Mouse (Mus musculus): ENCODE results near the gene Ndufaf8. TPM values are rescaled to one million over a fixed set of nuclear protein-coding genes. Genes with fewer than 3 reads are reported as not detected.
A peak's percentile ranks its signal among the peaks of the same experiment; 100 is the strongest.

Ndufaf8 gene
- total RNA-seq (2012; rRNA removed) (88.0 and 103 TPM in 2 replicates), total RNA-seq (2014; rRNA removed) (38.6 and 46.3 TPM in 2 replicates), polyA plus RNA-seq (2012; ENCODE audit: insufficient read length, low read depth) (50.2 and 59.5 TPM in 2 replicates)

DNA sequence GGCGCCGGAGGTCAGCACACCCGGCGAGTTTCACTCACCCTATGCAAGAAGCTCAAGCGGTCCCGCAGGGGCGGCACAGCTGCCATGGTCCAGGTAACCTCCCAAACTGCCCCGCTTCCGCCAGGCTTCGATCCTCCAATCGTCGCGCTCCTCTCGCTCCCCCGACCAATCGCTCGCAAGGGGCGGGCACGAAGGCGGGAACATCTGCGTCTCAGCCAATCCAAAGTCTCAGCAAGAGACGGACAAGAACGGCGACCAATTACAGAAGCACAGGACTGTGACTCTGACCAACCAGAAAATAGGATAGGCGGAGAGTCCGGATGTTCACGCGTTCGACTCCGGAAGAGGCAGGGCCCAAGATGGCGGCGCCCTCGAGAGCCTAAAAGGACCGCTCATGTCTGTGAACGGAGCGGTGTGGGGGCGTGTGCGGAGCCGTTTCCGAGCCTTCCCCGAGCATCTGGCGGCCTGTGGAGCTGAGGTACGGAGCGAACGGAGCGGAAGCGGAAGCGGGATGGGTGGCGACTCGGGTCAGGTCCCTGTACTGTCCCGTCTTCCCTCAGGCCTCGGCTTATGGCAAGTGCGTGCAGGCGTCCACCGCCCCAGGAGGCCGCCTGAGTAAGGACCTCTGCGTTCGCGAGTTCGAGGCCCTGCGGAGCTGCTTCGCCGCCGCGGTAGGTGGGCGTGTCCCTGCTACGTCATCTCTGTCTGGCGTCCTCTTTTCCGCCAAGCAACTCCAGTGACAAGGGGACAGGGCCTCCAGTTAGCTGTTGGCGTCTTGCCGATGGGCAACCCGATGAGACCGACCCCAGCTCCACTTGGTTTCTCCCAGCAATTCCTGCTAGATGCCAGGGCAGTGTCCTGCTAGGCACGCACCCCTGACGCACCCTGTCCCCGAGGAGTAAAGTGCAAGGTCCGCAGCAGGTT is at the start of gene Ndufaf8, which contains the start of gene Tepsin:
TSS of gene Ndufaf8 (plus strand) at position 341 of the 924 bp plus-strand sequence.
TSS of gene Tepsin (minus strand) at position 144 of the 924 bp plus-strand sequence.
- dilution Hi-C loops (cut with MboI; ENCODE audit: extremely low pct_ligation_motif_present, extremely low pct_unique_long_range_greater_than_20kb, low sequenced_read_pairs) (no loop called here), in situ Hi-C loops (cut with MboI; ENCODE audit: low pct_ligation_motif_present, low pct_unique_long_range_greater_than_20kb, low sequenced_read_pairs) (loop anchor here (5.0 to 10.0 kb wide), 2 partner anchors 72 to 184 kb away; partner anchors contain the start of gene Chmp6)
- no peaks in the 10 kb centered on the region; the same call in 1 of the 2 replicates for H3K79me2 ChIP-seq (replicated peaks; ENCODE audit: control insufficient read depth, extremely low read depth, insufficient read depth, poor library complexity, severe bottlenecking)
- H3K9ac ChIP-seq (ENCODE audit: insufficient read depth, low read depth), result peak within 1 kb of the TSS; percentile 95
- H3K4me2 ChIP-seq (ENCODE audit: insufficient read depth, low read depth, poor library complexity, severe bottlenecking), result peak within 1 kb of the TSS; percentile 83
- peak within 1 kb of the TSS; percentile 75 to 100 (median 83) for H3K4me3 ChIP-seq (replicated peaks in 1 of 3; ENCODE audit: low read depth in 2 of 3, low read length in 2 of 3, poor library complexity in 1 of 3)
- peaks cover 8 to 36% of the 10 kb centered on the region in 2 experiments for H3K4me1 ChIP-seq (ENCODE audit: control insufficient read depth in 1 of 2, insufficient read depth in 2 of 2)
- peak within 1 kb of the TSS; percentile 93 for H3K27ac ChIP-seq (ENCODE audit: insufficient read depth, low read depth)
- no peaks in the 10 kb centered on the region for H3K27me3 ChIP-seq (replicated peaks)
- H3K9me3 ChIP-seq (replicated peaks; ENCODE audit: low read length), result no peaks in the 10 kb centered on the region
- DNase-seq (ENCODE audit: extremely low read depth), result peak; percentile 99
- peaks cover 37 to 57% of the 10 kb centered on the region in 2 experiments for H3K36me3 ChIP-seq (replicated peaks in 1 of 2; ENCODE audit: control insufficient read depth in 1 of 2, insufficient read depth in 1 of 2, low read length in 1 of 2)
- no peak for TF ChIP-seq ZC3H11A (IDR thresholded peaks at IDR 0.05; ENCODE audit: low read depth, low read length)
- peak; percentile 20; the same call in 1 of the 2 replicates for TF ChIP-seq GABPA (IDR thresholded peaks at IDR 0.05; ENCODE audit: insufficient replicate concordance, low read depth, low read length)
- peak; percentile 83; the same call in 1 of the 2 replicates for TF ChIP-seq MYC (IDR thresholded peaks at IDR 0.05; ENCODE audit: low read depth, low read length)
- no peak for TF ChIP-seq CHD1 (IDR thresholded peaks at IDR 0.05; ENCODE audit: low read depth, low read length)
- TF ChIP-seq ELF1 (IDR thresholded peaks at IDR 0.05; ENCODE audit: low read depth, low read length), result peak; percentile 98
- TF ChIP-seq BHLHE40 (IDR thresholded peaks at IDR 0.05; ENCODE audit: low read depth, low read length), result no peak; the same call in 1 of the 2 replicates
- no peak for TF ChIP-seq SMC3 (IDR thresholded peaks at IDR 0.05; ENCODE audit: low read depth, low read length)
- TF ChIP-seq ETS1 (conservative IDR thresholded peaks at IDR 0.05; ENCODE audit: low read depth, low read length), result no peak
- TF ChIP-seq HCFC1 (IDR thresholded peaks at IDR 0.05; ENCODE audit: low read depth, low read length), result peak; percentile 93
- TF ChIP-seq POLR2AphosphoS2 (IDR thresholded peaks at IDR 0.05; ENCODE audit: low read depth, low read length), result no peak
- TF ChIP-seq KAT2A (IDR thresholded peaks at IDR 0.05; ENCODE audit: insufficient replicate concordance, low read length), result peak; percentile 97
- TF ChIP-seq RAD21 (IDR thresholded peaks at IDR 0.05; ENCODE audit: low read depth, low read length), result no peak
- TF ChIP-seq USF2 (conservative IDR thresholded peaks at IDR 0.05; ENCODE audit: low read depth, low read length), result no peak
- TF ChIP-seq NELFE (IDR thresholded peaks at IDR 0.05; ENCODE audit: low read depth, low read length), result peak; percentile 84
- peak; percentile 77 for TF ChIP-seq POLR2A (IDR thresholded peaks at IDR 0.05; ENCODE audit: low read depth, low read length)
- peak; percentile 82; the same call in 1 of the 2 replicates for TF ChIP-seq TCF12 (IDR thresholded peaks at IDR 0.05; ENCODE audit: low read depth, low read length)
- TF ChIP-seq JUN (IDR thresholded peaks at IDR 0.05; ENCODE audit: insufficient read depth, low read depth, low read length), result no peak
- TF ChIP-seq EP300 (IDR thresholded peaks at IDR 0.05; ENCODE audit: low read length), result no peak
- TF ChIP-seq ZMIZ1 (IDR thresholded peaks at IDR 0.05; ENCODE audit: low read depth, low read length), result peak; percentile 53; the same call in 1 of the 2 replicates
- peak; percentile 81; the same call in 1 of the 2 replicates for TF ChIP-seq MAX (IDR thresholded peaks at IDR 0.05; ENCODE audit: low read length)
- no peak for TF ChIP-seq MAFK (IDR thresholded peaks at IDR 0.05; ENCODE audit: insufficient replicate concordance, low read length)
- TF ChIP-seq MEF2A (IDR thresholded peaks at IDR 0.05; ENCODE audit: borderline replicate concordance, low read depth, low read length), result peak; percentile 53; the same call in 1 of the 2 replicates
- no peak for TF ChIP-seq PAX5 (IDR thresholded peaks at IDR 0.05; ENCODE audit: low read length)
- TF ChIP-seq MXI1 (IDR thresholded peaks at IDR 0.05; ENCODE audit: low read depth, low read length), result peak; percentile 93
- no peak for TF ChIP-seq ZKSCAN1 (IDR thresholded peaks at IDR 0.05; ENCODE audit: borderline replicate concordance, low read depth, low read length)
- peak; percentile 99 for TF ChIP-seq CHD2 (IDR thresholded peaks at IDR 0.05; ENCODE audit: low read length)
- no peak for TF ChIP-seq RCOR1 (conservative IDR thresholded peaks at IDR 0.05; ENCODE audit: low read depth, low read length)
- 0 out of 2 replicates have a peak, but pooled peaks have one; percentile 5 for TF ChIP-seq TBP (conservative IDR thresholded peaks at IDR 0.05; ENCODE audit: low read depth, low read length)
- no peak for TF ChIP-seq MAZ (IDR thresholded peaks at IDR 0.05; ENCODE audit: low read depth, low read length)
- no peak for TF ChIP-seq E2F4 (IDR thresholded peaks at IDR 0.05; ENCODE audit: insufficient replicate concordance, low read depth, low read length)
- peak; percentile 87 for TF ChIP-seq SIN3A (IDR thresholded peaks at IDR 0.05; ENCODE audit: low read length)
- TF ChIP-seq JUND (conservative IDR thresholded peaks at IDR 0.05; ENCODE audit: low read depth, low read length), result no peak
- no peak for TF ChIP-seq UBTF (IDR thresholded peaks at IDR 0.05; ENCODE audit: low read depth, low read length)
- TF ChIP-seq USF1 (IDR thresholded peaks at IDR 0.05; ENCODE audit: low read depth, low read length), result no peak
- no peak for TF ChIP-seq CTCF (conservative IDR thresholded peaks at IDR 0.05 in 1 of 2, IDR thresholded peaks at IDR 0.05 in 1 of 2; ENCODE audit: low read depth in 2 of 2, low read length in 2 of 2)
- TF ChIP-seq NRF1 (IDR thresholded peaks at IDR 0.05; ENCODE audit: low read depth, low read length), result peak; percentile 73
- TF ChIP-seq IRF4 (IDR thresholded peaks at IDR 0.05; ENCODE audit: low read depth, low read length), result no peak
